Mouse (Mus musculus): ENCODE results near the gene Mif.
"Not testable (repeated sequence)": the region's sequence is repeated elsewhere in the genome, so short reads cannot be mapped to it uniquely, and the experiment has no call there.

The Mif gene

DNA sequence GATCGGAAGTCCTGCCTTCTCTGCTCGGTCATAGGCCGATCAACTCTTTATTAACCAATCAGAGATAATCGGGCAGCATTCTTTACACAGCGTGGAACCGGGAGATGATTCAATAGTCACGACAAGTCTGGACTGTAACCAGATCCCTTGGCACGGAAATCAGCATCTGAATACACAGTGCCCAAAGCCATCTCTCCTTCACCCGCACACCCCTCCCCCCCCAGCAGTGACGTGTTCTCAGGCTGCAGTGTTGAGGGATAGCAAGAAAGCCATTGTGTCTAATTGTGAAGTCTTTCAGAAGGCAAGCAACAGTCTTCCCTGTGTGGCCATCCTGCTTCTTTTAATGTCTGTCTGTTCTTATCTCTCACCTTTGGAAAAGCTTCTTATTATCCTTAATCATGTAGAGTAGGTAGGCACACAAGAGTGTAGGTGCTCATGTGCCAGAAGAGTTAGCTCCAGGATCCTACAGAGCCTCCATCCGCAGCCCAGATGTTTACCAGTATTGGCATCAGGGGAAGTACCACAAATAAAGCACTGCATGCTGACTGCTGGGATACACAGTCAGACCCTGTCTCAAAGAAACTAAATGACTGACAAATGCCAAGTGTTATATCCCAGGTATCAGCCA lies 13.0 kb upstream of the Mif start:
- peak; percentile 92 for DNase-seq

DNA sequence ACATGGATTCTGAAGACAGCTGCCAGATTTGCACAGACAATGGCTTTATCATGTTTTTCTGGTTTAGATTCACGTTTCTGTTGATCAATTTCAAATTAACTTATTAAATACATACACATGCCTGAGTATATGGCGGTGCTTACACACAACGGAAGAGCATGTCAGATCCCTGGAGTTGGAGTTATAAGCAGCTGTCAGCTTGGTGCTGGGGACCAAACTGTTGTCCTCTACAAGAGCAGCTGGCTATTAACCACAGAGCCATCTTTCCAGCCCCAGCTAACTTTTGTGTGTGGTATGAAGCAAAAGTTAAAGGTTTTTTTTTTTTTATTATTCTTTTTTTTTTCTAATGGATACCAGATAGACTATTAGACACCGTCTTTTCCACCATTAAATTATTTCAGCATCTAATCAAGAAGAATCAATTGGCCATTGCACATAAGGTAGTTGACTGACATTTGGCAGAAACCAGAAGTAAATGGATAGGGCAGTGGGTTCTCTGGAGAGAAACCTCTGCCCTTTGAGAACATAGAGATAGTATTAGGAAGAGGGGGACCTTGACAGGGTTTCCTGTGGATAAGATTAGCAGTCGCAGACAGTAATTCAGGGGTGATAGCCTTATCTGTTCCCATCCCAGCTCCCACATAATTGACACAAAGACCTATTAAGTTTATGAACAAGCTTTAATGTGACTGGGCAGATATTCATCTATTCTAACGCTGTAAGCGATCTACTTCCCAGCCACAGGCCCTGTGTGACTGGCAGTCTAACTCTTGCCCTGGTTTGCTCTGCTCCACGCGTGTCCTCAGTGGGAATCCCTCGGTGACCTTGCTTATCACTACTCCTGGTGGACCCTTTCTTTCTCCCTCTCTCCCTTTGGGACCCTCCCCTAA lies 12.2 kb upstream of the Mif start:
- no peak for DNase-seq

DNA sequence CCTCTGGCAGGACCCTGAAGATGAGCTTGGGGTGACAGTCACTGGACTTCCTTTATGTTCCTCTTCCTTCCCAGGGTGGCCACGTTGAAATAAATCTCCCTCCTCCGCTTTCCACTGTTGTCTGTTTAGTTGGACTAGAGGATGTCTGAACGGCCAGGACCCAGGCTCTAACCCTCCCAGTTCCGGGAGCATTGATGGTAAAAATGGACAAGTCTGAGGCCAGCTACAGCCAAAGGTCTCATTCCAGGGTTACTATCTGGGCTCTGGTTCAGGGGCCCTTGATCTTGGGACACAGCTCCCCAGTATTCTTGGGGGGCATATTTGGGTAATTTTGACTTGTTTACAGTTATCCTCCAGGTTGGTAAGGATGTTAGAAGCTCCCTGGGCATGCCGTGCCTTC lies 1.5 kb upstream of the Mif start:
- no peak for DNase-seq

DNA sequence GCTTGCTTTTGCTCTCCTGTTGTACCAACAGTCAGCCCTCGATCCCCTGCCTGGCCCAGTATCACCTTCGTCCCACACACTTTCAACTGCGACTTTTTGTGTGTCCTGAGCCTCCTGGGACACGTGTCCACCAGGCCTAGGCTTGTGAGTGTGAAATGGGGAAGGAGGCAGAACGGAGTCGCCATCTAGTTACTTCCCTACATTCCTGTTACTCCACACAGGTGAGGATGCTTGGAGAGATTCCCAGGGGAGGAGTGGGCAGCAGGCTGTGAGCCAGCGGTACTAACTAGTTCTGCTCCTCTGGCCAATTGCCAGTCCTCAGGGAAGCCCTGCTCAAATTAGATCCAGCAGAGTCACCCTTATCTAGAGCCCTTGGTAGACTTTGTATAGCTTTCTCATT lies 706 bp upstream of the Mif start:
- peak; percentile 29 for DNase-seq

DNA sequence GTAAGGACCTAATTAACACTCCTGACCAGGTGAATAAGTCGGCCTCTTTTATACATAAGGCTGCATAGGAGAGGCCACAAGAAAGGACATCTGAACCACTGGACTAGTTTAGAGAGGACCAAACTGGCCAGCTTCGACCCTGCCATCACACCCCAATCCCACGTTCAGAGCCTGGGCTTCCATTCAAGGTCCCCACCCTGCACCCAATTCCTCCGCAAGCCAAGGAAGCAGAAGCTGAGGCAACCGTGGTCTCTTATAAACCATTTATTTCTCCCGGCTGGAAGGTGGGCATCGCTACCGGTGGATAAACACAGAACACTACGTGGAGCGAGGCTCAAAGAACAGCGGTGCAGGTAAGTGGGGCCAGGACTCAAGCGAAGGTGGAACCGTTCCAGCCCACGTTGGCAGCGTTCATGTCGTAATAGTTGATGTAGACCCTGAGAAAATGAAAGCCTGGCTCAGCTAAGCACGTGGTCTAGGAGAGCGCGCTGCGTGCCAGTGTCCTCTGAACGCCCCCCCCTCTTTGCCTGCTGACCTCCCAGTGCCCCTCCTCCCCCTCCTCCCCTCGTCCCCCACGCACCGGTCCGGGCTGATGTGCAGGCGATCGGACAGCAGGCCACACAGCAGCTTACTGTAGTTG lies 813 bp downstream of the Mif start:
- DNase-seq = peak; percentile 87

DNA sequence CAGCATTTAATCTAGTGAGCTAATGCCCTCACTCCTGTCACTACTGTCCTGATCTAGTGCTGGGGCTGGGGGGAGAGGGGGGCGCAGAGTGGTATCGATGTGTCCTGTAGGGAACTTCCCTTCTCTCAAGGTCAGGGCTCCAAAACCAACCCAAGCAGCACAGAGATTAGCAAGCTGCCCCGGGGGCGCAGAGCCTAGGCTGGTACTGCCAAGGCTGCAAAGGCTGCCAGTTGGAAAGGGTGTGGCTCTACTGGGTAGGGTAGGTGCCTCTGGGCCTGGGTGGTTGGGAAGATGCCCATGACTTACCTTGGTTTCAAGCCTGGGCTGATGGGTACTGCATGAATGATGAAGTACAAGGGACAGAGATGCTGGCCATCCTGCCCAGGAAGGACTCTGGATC lies 2.4 kb downstream of the Mif start:
- DNase-seq = no peak

DNA sequence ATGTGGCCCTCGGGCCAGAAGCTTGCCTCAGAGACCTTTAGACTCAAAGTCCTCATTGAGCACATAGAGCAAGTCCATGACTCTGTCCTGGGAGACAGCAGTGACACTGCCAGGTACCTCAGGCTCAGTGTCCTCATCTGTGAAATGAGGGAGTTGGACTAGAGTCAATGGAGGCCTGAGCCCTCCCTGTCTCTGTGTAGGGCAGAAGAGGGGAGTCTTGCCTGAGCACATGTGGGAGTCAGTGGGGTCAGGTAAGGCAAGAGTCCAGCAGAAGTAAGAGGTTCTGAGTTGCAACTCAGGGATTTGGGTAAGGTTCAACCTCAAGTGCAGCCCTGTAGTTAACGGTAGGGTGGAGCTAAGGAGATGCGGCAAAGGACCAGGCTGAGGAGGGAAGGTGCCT lies 3.1 kb downstream of the Mif start:
- no peak for DNase-seq

DNA sequence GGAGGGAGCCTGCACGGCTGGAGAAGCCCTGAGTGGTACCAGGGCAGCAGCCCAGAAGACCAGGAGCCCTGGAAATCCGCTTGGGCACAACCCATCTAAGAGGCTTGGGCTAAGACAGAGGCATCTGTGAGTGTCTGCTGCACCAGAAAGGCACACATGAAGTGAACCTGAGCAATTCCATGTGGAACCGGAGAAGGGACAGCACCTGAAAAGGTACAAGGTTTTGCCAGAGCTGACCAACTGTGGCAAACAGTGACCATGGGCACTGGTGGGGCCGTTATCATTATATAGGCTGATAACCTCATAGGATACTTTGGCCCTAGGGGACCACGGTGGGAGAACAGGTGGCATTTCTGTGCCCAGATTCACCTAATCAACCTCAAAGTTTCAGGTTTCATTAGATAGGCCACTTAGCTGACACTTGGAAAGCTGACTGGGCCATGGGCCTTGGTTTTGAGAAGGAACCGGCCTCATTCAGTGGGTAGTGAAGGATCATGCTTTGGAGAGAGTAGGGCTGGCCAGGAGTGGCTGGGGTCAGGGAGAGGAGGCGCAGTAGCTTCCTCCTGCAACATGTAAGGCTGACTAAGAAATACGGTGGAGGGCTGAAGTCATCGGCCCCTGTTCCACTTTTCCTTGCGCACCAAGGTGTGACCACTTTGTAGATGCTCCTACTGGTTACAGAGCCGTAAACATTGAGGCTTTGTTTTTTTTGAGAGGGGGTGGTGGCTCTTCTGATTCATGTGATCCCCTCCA lies 3.7 kb downstream of the Mif start:
- no peak for DNase-seq

DNA sequence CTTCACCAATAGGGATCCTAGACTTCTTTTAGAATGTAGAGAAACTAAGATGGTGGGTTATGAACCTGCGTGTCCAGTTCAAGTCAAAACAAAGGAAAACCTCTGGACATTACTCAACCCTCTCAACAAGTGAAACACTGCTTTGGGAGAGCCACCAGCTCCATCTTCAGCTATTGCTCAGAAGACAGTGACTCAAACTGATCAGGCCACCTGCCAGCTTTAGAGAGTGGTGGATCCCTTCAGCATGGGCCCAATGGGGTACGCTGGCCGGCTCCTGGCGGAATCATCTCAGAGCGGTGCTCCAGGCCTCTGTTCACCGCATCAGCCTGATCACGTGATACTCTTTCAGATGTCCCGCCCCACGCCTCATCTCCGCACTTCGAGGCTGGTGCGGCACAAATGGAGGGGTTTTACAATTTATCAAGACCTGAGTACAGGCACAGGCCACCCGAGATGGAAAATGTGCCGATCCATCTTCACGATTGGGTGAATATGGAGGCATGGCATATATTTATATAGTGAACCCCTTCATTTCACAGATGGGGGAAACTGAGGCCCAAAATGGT lies 4.5 kb downstream of the Mif start:
- no peak for DNase-seq

DNA sequence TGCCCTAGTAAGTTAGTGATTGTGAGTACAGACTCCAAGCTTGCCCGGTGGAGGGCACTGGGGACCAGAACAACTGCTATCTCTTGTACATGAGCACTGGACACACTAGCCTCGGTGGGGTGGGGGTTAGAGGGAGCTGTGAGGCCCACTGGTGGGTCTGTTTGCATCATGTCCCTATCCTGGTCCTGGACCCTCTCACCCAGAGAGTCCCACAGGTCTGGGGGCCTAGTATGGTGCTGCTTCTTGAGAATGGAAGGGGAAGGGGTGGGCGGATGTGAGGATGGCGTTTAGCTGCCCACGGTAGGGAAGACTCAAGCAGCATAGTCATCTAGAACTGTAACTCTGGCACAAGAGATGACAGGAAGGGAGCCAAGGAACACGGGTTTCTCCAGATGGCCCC lies 5.2 kb downstream of the Mif start:
- DNase-seq = no peak

DNA sequence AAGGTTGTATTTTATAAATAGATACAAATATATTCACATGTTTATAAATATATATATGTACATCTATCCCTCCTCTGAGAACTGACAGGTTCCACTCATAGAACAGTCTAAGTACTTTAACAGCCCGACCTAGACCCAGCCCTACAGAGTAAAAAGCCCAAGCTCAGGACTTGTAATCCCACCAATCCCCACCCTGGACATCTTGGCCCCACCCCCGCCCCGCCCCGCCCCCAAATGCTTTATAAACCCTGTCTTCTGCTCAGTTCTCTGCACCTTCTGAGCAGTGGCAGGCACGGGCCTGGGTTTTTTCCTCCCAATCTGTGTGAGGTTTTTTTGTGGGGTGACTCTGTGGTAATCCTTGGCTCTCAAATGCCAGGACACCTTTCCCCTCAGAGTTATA lies 5.9 kb downstream of the Mif start:
- no peak for DNase-seq

DNA sequence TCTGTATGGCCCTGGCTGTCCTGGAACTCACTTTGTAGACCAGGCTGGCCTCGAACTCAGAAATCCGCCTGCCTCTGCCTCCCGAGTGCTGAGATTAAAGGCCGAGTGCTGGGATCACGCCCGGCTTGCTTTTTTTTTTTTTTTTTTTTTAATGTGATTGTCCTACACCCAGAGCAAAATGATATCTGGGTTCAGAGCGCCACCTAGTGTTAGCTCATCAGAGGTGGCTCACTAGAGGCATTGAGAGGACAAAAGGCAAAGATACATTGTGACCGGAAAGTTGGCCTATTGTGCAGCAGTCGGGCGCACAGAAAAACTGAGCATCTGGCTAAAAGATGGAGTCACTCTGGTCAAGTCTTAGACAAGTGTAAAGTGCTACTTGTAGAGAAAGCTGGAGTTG lies 6.6 kb downstream of the Mif start:
- DNase-seq = peak; percentile 89

DNA sequence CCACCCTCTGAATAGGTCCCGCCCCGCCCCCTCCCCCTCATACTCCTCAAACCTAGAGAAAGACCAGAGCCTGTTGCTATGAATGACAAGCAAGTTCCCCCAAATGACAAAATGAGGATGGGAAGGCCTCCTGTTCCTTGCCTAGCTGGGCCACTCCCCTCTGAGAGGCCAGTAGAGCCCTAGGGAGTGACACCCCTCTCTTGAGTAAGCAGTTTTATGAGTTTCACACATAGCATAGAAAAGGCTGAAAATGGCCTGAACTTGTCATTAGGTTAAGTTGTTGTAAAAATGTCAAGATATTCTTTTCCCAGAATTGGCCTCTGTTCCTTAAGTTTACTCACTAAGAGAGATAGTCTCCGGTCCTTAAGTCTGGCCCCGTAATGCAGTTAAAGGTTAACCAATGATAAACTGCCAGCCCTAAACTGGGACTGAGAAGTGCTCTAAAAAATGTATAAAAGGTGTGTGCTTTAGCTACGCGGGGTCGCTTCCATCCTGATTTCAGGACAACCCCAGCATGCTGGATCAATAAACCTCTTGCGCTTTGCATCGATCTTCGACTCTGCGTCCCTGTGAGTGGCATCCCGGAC lies 7.4 kb downstream of the Mif start:
- DNase-seq = no peak

DNA sequence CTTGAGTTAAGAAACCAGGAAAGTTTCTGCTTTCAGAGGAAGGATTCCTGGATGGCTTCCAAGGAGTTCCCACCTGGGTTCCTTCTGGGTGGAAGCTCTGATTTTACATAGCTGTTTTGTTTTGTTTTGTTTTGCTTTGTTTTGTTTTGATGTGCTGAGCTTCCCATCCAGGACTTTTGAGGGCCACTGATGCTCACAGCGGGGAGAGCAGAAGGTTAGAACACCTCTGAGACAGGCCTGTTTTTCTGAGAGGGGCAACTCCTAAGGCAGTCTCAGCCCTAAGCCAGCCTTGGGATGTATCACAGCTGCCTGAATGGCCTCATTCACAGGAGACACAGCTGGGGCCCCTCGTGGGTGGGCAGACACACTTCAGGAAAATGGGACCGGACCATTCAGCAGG lies 8.4 kb downstream of the Mif start:
- DNase-seq = no peak

DNA sequence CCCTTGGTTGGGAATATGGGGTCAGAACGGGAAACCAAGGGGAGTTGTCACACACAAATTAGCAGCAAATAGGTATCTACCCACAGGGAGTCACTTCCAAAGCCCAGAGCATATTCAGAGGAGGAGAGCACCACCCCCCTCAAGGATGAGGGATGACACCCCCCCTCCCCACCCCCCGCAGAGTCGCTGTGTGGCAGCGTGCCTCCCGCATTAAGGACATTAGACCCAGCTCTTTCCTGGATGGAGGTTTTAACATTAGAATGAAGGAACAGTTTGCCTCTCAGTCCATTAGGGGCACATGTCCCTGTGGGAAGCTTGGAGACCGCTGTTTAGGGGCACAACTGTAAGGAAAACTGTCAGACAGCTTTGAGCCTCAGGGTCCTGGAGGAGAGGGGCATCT lies 9.0 kb downstream of the Mif start:
- peak; percentile 24 for DNase-seq

DNA sequence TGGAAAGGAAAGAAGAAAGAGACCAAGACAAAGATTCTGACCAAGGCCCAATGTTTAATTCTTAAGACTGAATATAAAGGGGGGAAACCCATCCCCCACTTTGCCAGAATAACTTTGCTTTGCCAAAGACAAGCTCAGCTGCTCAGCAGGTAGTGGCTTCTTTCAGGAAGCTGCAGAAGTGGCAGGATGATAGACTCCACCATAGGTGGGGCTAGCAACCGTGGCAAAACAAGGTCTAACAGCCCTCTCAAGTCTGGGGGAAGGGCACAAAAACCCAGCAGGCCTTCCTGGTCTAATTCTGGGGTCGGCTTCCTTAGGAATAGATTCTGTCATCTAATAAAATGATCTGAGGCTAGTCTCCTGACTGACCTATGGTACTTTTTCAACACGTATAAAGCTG lies 11.7 kb downstream of the Mif start:
- no peak for DNase-seq

DNA sequence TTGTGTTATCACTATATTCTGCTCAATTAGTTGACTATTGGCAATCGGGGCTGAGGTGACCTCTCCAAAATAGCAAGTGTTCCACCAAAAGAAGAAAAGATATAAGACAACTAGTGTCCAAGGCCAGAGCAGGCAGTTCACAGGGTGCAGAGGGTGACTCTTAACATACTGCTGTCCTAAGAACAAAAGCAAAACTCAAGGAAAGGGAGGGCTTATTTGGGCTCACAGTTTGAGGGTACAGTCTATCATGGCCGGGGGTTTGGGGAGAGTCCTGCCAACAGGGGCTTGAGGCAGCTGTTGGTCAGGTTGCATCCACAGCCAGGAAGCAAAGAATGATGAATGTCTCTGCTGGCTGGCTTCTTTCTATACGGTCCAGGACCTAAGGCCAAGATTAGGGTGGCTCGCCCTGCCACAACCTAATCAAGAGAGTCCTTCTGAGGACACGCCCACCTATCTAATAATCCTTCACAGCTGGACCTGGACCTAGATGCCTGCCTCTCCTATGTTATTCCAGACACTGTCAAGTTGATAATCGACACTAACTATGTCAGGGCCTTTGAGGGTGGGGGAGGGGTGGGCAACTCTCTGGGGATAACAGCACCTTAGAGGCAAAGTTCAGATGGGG lies 14.6 kb downstream of the Mif start:
- DNase-seq = no peak

DNA sequence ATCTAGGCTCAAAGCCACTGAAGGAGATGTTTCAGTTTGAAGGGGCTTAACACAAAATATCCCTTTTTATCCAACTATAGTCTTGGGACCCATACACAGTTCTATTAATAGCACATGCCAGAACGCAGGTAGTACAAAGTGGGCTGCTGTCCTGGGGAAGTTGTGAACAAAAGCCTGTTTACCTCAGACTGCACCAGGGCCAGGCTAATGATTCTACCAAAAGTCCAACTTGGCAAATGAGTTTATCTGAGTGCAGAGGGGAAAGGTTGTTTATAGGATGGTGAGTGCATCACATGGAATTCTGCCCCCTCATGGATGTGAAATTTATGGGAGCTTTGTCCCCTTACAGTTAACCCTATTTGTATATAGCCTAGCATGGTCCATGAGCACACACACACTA lies 15.2 kb downstream of the Mif start:
- no peak for DNase-seq

DNA sequence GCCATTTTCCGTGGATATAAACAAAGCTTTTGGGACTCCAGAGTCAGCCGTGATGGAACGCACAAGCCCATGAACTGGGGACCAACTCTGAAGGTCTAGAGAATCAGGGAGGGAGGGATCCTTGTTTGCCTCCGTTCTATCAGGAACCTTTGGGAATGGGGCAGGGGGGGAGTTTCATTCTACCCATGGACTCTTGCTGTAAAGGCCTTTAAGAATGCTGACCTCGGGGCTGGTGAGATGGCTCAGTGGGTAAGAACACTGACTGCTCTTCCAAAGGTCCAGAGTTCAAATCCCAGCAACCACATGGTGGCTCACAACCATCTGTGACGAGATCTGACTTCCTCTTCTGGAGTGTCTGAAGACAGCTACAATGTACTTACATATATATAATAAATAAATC lies 16.1 kb downstream of the Mif start:
- not testable (repeated sequence) for DNase-seq

DNA sequence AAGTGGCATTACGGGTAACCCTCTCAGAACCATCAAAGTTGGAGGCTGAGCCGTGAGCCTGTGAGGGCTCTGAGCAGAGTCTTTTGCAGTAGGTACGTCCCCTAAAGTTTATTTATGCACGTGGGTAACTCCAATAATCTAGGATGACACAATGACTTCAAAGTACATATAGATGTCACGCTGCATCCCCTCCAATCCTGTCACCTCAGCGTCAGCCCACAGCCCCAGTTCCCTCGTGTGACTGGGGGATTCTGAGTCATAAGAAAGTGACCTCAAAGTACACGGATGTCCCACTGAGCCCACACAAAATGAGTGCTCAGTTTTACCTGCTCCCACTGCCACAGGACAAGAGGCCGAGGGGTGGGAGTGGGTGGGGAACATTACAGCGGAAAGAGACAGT lies 20.9 kb downstream of the Mif start:
- no peak for DNase-seq

DNA sequence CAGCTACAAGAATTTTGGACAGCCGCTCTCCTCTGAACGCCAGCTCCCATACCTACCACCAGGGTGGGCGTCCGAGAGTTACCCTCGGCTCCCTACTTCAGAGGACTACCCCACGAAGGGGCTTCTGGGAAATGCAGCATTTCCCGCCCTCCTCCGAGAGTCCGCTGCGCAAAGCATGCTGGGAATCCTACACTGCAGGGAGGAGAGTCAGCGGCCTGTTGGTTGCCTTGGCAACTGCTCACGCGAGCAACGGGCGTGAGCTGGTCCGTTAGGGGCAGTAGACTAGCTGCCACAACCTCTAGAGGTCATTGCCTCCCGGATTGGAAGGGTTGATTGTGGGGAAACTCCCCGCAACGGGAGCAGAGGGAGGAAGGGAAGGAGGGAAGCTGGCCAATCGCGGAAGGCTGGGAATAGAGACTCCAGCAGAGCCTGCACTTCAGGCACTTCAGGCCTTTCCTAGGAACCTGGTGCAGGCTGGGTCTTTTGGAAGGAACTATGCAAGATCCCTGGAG lies 22.7 kb downstream of the Mif start, which contains the start of gene Gstt2:
Gene Gstt2, minus strand, starts transcription at position 177 of the 512 bp plus-strand sequence.
- DNase-seq = peak; percentile 99

Data from embryo, embryonic 11 days (tissue).